Mouse (Mus musculus): ENCODE results near the gene Actn4.
"Not testable (repeated sequence)": the region's sequence is repeated elsewhere in the genome, so short reads cannot be mapped to it uniquely, and the experiment has no call there.

The Actn4 gene

GRCm38 (mm10) chr7:28969672-28970394, 7.7 kb upstream of the Actn4 start:
- no peak for DNase-seq (ENCODE audit: low spot score)

GRCm38 (mm10) chr7:28969271-28969670, 7.1 kb upstream of the Actn4 start:
- DNase-seq (ENCODE audit: low spot score) = no peak

GRCm38 (mm10) chr7:28968120-28968519, 6.0 kb upstream of the Actn4 start:
- not testable (repeated sequence) for DNase-seq (ENCODE audit: low spot score)

- no peak for DNase-seq (ENCODE audit: low spot score)
Measured at GRCm38 (mm10) chr7:28966751-28967505, 4.8 kb upstream of the Actn4 start.

- no peak for DNase-seq (ENCODE audit: low spot score)
Measured at GRCm38 (mm10) chr7:28966181-28966580, 4.0 kb upstream of the Actn4 start.

GRCm38 (mm10) chr7:28965346-28965840, 3.3 kb upstream of the Actn4 start:
- no peak for DNase-seq (ENCODE audit: low spot score)

GRCm38 (mm10) chr7:28963399-28963923, 1.3 kb upstream of the Actn4 start:
- no peak for DNase-seq (ENCODE audit: low spot score)

- no peak for DNase-seq (ENCODE audit: low spot score)
Measured at GRCm38 (mm10) chr7:28961584-28961926, 585 bp downstream of the Actn4 start.

- no peak for DNase-seq (ENCODE audit: low spot score)
Measured at GRCm38 (mm10) chr7:28960354-28961046, 1.6 kb downstream of the Actn4 start.

- DNase-seq (ENCODE audit: low spot score) = no peak
Measured at GRCm38 (mm10) chr7:28959505-28960045, 2.6 kb downstream of the Actn4 start.

- no peak for DNase-seq (ENCODE audit: low spot score)
Measured at GRCm38 (mm10) chr7:28958770-28959169, 3.4 kb downstream of the Actn4 start.

- DNase-seq (ENCODE audit: low spot score) = no peak
Measured at GRCm38 (mm10) chr7:28957997-28958725, 4.0 kb downstream of the Actn4 start.

- DNase-seq (ENCODE audit: low spot score) = no peak
Measured at GRCm38 (mm10) chr7:28957286-28957685, 4.9 kb downstream of the Actn4 start.

- DNase-seq (ENCODE audit: low spot score) = no peak
Measured at GRCm38 (mm10) chr7:28956270-28956669, 5.9 kb downstream of the Actn4 start.

GRCm38 (mm10) chr7:28955295-28955897, 6.7 kb downstream of the Actn4 start:
- DNase-seq (ENCODE audit: low spot score) = no peak

- no peak for DNase-seq (ENCODE audit: low spot score)
Measured at GRCm38 (mm10) chr7:28954773-28955172, 7.4 kb downstream of the Actn4 start.

GRCm38 (mm10) chr7:28953476-28954376, 8.4 kb downstream of the Actn4 start:
- no peak for DNase-seq (ENCODE audit: low spot score)

GRCm38 (mm10) chr7:28952786-28953185, 9.4 kb downstream of the Actn4 start:
- DNase-seq (ENCODE audit: low spot score) = no peak

- DNase-seq (ENCODE audit: low spot score) = no peak
Measured at GRCm38 (mm10) chr7:28951764-28952163, 10.4 kb downstream of the Actn4 start.
